Mouse (Mus musculus) neural tube, embryonic 10.5 days (tissue): ENCODE data around the gene Prpf31.

Experiments
- DNase-seq: peaks from one replicate; pipeline ENCODE4 v3.0.0-alpha.2; 2017; ENCODE audit warnings: low spot score; ENCODE audit errors: extremely low spot score

Prpf31 gene

DNA sequence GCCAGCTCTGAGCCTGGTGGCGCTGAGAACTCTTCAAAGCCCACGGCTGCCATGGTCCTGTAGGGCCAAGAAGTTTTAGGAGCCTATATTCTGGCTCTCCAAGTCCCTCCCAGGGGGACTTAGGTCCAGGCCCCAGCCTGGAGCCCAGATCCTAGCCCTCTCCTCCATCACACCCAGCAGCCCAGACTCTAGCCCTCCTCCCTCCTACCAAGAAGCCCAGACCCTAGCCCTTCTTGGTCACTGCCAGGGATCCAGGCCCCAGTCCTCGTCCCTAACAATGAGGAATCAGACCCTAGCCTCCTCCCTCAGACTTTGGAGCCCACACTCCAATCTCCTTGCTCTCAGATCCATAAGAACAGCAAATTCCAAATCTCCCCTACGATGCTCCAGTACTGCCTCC is 755 bp upstream of the Prpf31 start:
- DNase-seq = peak; percentile 24

DNA sequence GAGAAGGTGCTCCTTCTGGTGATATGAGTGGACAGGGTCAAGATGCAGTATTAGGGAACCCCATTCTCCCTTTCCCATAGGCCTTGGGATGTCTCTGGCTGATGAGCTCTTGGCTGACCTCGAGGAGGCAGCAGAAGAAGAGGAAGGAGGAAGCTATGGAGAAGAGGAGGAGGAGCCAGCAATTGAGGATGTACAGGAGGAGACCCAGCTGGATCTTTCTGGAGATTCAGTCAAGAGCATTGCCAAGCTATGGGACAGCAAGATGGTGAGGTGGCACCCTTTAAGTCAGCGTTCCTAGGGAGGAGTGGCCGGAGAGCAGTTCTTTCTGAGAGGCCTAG is 662 bp downstream of the Prpf31 start:
- no peak for DNase-seq

DNA sequence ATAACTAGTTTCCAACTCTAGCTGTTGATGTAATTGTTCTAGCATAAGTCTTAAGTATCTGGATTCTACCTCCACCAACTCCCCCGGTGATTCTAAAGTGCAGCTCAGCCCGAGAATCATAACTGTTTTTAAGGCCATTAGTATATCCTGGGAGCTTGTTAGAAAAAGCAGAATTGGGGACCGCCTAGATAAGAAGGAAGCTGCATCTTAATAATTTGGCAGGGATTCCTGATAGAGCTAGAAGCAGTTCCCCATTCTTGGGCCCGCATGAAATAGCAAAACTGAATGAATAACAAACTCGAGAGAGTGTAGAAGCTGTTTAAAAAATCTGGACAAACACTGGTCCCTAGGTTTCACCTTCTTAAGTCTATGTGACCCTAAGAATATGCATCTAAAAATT is 13.6 kb downstream of the Prpf31 start:
- DNase-seq = no peak

DNA sequence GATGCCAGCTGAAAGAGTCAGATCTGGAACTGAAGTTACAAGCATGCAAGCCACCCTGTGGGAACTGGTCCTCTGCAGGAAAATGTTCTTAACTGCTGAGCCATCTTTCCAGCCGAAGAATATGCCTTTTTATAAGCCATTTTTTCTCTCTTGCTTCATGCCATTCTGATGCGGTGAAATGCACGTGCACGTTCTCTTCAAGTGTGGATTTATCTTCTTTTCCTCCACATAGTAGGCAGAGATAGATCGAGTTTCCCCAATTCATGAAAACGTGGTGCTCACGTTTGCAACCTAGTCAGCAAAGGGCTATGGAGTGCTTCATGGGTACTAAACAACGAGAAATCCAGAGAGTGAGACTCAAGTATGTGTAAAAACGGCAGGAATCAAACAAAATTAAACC is 14.1 kb downstream of the Prpf31 start:
- no peak for DNase-seq

DNA sequence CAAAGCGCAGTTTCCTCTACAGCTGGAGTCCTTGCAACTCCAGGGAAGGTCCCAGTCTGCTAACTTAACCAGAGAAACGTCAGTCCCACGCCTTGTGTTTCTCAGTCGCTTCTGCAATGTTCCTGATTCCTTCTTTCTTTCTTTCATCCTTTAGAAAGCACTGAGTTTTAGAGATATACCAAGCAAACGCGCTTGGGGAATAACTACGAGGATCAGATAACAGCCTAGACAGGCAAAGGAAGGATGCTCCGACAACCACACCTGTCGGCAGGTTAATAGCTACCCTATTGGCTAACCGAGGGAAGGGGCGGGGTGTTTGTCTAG is 14.5 kb downstream of the Prpf31 start:
- no peak for DNase-seq

DNA sequence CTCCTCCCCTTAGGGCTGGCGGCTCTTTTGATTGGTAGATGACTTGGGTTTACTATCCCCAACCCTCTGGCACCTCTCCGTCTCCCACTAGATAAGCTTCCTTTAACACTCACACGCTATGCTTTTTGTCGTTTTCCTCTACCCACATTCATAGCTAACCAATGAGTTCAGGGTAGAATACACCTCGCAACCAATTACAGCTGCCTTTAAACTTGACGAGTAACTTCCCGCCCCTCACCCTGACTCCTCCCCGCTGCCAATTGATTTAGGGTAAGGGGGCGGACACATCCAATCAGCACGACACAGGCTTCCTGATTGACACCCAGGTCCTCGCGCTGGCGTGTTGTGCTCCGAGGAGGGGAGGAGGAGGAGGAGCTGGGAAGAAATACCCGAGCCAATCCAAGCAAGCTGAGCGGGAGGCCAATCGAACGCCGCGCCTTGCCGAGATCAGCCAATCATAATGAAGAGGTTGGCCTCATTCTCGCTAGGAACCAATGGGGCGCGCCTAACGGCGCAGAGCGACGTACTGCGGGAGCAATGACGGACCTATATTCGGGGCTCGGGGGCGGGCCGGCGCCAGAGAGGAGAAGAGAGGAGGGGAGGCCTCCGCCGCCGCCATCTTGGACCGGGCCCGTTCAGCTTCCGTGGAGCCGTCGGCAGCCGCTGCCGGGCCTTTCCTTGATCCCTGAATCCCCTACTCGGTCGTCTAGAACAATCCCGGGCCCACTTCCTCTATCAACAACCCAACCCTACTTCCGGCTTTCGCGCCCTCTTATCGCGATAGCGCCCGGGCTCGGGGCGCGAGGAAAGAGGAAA is 15.1 kb downstream of the Prpf31 start, which contains the start of gene Cnot3:
TSS of gene Cnot3 (plus strand) at position 597 of the 816 bp plus-strand sequence.
- DNase-seq = peak; percentile 93

DNA sequence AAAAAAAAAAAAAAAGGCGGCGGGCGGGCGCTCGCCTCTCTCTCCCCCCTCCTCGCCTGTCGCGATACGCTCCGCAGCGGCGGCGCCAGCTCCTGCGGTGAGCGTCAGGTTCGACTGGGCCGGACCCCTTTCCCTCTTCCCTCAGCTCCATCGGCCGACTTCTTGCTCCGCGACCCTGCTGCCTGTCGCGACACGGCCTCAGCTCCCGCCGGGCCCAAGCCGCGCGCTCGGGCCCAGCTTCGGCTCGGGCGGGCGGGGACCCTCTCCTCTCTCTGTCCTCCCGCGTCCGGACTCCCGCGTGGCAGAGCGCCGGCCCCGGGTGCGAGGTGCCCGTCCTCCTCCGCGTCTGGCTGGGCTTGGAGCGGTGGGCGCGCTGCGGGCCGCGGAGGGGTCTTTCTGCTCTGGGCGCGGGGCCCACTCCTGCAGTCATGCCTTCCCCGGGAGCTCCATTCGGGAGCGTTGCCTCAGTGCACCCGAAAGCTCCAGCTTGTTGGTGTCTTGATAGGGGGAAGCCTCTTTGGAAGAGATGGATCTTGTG is 15.8 kb downstream of the Prpf31 start:
- DNase-seq = no peak

DNA sequence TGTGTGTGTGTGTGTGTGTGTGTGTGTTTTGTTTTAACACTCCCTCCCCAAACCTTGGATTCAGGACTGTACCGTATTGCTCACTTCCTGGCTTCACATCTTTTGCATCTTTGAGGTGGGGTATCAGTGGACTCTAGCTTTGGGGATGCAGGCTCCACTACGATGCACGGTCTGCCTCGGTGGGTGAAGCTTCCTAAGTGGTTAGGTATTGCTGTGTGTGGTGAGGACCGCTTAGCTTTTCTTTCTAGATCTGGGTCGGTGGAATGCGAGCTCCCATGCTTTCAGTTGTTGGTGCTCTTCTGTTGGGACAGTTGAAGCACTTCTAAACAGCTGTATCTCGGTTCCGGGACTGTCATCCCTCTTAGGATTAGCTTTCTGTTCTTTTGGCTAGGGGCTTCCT is 16.4 kb downstream of the Prpf31 start:
- DNase-seq = no peak

DNA sequence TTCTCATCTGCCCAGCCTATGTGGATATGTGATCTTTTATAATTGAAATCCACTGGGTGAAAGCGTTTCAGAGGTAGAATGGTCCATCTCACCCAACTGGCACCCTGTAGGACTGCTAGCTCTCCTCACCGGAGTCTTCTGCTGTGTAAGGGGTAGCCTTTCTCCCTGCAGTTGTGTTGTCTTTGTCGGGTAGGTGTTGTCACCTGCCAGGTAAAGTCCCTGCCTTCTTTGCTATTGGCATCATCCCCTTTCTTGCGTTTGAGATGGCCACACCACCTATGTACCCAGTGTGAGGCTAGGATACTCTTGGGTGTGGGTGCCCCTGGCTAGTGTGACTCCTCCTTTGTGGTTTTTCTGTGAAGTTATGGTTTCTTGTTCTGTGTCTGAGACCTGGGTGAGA is 16.9 kb downstream of the Prpf31 start:
- no peak for DNase-seq

DNA sequence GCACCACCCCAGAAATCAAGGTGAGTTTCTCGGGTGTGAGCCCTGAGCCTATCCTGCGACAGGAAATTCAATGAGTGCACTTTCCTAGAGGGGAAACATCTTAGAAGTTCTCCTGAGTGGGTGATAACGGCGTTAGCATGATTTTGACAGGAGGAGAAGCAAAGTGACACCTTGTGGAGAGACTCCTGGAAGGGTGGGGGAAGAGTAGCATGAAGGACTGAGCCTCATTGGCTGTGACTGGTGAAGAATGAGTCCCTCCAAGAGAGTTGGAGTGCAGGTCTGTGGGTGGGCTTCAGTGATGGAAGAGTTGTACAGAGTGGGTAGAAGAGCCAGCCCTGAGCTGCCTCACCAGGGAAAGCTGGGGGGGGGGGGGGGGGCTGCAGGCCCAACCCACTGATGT is 27.2 kb downstream of the Prpf31 start:
- DNase-seq = no peak

DNA sequence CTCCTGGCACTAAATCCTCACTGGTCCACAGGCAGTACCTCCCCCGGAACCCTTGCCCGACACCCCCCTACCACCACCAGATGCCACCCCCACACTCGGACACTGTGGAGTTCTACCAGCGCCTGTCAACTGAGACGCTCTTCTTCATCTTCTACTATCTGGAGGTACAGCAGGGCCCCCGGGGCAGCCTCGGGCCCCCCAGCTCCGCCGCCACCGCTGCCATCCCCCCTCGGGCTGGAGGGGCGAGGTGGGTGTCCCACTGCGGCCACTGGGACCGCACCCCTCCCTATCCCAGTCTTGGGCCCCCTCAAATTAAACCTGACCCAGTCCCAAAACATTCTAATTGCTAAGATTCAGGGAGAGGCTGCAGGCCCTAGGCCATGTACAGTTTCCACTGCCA is 28.8 kb downstream of the Prpf31 start:
- DNase-seq = no peak

DNA sequence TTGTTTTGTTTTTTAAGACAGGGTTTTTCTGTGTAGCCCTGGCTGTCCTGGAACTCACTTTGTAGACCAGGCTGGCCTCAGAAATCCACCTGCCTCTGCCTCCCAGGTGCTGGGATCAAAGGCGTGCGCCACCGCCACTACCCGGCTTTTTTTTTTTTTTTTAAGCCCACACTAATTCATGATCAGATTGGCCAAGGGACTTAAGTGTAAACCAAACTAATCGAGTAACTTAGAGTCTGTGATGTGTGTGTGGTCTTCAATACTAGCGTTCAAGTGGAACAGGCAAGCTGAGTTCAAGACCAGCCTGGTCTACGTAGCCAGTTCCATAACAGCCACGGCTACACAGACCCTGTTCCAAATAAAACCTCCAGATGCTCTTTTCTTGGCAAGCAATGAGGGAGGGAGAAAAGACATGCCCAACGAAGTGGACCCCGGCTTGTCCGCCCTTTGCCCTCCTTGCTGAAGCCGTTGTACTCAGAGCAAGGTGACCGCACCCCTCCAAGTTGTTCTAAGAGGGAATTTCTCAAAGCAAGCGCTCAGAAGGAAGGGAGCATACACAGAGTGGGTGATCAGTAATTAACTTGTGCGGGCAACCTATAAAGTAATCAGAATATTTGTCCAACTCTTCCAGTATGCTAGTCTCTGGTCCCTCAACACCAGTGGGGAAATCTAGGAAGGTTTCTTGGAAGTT is 34.9 kb downstream of the Prpf31 start:
- peak; percentile 52 for DNase-seq

DNA sequence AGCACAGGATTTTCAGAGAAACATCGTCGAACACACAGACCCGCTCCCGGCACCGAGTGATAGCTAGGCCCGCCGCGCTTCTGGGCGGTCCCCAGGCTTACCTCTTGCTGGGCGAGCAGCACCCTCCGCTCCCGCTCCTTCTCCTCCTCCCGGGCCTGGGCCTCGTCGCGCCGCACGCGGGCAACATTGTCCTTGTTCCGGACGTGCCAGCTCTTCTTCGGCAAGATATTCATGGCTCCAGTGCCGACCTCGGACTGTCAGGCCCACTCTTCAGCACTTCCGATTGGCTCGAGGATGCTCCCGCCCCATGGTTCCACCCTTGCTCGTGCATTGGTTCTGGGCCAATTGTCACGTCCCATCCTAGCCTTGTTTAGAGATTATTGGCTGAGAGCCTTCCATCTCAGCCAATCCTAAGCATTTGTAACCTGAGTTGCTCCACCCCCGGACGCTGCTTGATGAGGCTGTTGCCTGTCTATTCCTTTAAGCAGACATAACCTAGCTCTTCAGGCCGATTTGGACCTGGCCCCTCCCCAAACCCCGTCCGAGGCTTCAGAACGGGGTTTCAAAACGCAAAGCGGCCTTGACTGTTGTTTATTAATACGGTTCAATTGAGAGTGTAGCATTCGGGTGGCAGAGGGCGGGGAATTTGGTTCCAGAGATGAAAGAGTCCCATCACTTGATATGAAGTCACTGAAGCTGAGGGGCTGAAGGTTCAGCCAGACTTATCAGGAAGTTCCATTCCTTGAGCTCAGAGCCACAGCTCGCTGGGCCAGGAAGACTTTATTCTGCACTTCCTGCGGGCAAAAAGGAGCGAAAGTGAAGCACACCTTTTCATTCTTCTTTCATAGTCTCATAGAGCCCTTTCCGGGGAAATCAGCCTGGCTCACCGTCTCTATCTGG is 35.7 kb downstream of the Prpf31 start, which contains the start of gene Leng1:
TSS of gene Leng1 (minus strand) at position 626 of the 900 bp plus-strand sequence.
- DNase-seq = peak; percentile 89

DNA sequence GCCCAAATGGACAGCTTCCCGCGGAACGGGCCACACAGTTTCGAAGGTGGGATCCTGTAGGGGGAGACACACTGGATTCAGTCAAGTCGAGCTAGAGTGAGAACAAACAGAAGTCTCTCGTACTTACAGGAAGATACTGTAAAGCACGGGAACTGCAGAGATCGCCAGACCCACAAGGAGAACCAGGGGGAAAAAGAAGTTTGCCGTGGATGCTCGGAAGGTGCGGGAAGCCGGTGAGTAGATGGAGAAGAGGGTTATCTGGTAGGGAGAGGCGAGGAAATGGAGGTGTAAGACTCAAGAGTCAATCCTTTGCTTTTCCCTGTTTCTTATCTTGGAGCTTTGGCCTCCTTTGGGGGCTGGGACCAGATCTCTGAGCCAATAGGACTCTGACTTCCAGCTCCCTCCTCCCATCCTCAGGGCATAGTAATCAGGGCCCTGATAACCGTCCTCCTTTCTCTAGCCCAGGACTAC is 37.2 kb downstream of the Prpf31 start:
- no peak for DNase-seq

DNA sequence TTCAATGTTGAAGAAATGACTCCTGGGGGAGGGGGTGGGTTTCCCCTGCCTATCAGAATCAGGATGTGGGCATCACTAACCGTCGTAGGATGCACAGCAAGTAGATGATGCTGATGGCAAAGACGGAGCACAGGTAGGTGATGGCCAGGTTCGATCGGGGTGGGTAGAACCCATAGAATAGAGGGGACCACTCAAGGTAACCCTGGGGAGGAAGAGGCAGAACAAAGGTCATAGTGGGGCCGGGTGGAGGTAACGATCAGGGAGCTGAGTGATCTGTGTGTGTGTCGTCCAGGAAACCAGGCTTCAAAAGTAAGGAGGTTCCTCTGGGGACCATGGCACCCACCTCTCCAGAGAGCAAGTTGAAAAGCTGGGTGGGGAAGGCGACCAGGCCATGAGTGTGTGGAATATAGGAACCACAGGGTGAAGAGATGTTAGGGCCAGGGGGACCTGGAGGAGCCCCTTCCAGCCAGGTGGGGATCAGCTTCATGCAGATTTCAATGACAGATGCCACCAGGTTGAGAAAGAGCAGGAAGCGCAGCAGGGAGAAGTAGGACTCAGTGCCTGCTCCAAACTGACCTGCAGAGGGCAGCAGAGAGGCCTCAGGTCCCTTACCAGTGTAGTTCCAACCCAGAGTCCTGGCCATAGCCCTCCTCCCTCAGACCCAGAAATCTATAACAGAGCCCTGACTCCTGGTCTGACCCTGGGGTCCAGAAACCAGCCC is 44.9 kb downstream of the Prpf31 start:
- DNase-seq = peak; percentile 77

DNA sequence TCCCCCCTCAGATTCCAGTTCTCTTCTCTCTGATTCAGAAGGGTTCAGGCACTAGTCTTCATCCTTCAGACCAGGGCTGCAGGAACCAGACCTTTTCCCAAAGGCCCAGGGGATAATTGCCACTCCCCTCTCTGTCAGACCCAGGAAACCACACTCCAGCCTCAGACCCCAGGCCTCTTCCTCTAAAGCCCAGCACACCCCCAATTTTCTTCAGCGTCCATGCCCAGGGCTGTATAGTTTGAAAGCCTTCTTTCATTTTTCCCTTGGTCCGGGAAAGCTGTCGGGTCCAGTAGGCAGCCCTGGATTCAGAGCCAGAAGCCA is 45.4 kb downstream of the Prpf31 start:
- DNase-seq = no peak

DNA sequence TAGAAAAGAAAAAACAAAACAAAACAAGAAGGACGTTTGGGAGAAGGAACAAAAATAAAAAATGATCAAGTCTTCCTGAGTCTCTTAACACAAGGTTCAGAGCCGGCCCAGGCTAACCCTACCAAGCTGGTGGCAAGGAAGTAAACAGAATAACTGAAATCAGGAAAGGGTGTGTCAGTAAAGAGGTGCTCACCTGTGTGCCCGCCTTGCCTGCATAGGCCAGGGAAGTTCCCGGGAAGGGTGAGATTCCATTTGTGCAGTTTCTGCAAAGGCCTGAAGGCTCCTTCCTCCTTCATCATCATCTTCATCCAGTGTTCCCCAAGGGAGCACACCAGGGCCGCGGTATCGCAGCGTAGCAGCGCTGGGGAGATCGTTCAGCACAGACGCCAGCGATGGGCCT is 46.6 kb downstream of the Prpf31 start:
- DNase-seq = no peak

DNA sequence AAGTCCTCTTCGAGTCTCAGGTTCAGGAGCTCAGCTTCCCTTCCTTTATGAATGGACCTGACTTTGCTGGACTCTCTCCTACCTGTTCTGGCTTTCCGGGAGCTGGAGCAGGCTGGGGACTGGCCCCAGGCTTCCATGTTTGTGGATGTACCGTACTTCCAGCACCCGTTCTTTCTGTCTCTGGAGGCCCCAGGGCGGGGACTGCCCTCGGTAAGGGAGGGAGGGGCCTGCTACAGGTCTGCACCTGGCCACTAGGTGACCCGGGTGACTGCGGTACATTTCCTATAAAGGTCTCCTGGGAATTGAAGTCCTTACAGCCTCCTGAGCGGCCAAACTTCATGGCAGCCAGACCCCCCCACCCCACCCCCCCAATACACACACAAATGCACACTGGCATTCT is 47.6 kb downstream of the Prpf31 start, which contains the start of gene Tmc4:
TSS of gene Tmc4 (minus strand) at position 212 of the 400 bp plus-strand sequence.
- DNase-seq = no peak

DNA sequence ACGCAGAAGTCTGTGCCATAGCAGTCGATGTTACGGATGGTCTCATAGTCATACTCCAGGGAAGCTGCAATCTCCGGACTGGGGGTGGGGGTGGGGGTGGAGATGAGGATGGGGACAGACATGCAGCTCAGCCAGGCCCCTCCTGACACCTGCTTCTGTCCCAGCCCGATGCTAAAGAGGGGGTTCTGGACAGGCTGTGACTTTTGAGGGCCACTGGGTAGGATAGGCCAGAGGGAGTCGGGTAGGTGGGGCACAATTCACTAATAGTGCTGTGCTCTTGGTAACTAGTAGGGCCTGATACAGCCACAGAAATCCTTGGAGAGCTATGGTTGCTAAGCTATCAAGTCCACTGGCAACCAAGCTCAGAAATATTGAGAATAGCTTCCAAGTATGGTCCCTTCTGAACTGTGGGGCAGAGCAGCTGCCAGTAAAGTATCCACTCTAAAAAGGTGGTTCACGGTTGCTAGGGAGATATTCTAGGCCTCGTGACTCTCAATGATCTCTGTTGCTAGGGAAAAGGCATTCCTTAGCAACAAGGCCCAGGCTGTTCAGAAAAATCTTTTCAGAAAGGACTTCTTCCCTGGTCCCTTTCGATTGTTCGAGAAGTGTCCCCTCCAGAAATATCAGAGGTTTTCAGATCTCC is 54.2 kb downstream of the Prpf31 start:
- no peak for DNase-seq

DNA sequence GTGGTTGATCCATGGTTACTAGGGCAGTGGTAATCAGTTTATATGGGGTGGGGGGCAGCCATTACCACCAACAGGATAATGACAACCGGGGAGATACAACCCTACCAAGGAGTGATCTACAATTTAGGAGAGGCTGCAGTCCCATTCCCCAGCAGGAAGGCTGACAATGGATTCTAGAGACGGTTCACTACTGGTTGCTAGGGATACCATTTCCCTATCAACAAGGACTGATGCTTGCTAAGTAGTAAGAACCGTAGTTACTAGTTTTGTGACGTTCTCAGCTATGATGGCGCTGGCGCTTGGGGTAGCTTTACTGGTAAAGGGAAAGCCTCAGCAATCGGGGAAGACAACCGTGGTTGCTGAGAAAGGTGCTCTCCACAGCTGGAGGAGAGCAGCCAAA is 54.9 kb downstream of the Prpf31 start:
- DNase-seq = no peak
